Mouse (Mus musculus) left cerebral cortex, adult 18-20 months (tissue): ENCODE measurements around the gene Ccnt1. TPM values are rescaled to one million over a fixed set of nuclear protein-coding genes. Genes with fewer than 3 reads are reported as not detected.
A peak's percentile ranks its signal among the peaks of the same experiment; 100 is the strongest.

Source experiments
- DNase-seq, 2 experiments: peaks; one replicate each; pipeline ENCODE4 v3.0.0; 2021 to 2022; ENCODE audit warnings: low spot score in 2 of 2, mixed read lengths in 1 of 2
- long read RNA-seq, 2 experiments: library from polyadenylated mRNA; stranded (forward); transcript quantifications; one replicate each; pipeline ENCODE4 v2.0.0; 2021
- total RNA-seq, 2 experiments: library from RNA; stranded (reverse); gene quantifications; 2 replicates each; pipeline ENCODE4 v1.2.3; 2021

The Ccnt1 gene
- 10 to 100 TPM; 40.4 to 46.0 TPM for total RNA-seq
- long read RNA-seq, experiment 1, transcript Ccnt1-201 (9 exons, 2,175 nt) = major isoform, 18 of 27 reads
- long read RNA-seq, experiment 1, partial matches to known transcripts = 1 of 27 reads
- long read RNA-seq, experiment 1, other reads (novel, unspliced or antisense) = 8 of 27 reads
- long read RNA-seq, experiment 2, transcript Ccnt1-201 (9 exons, 2,175 nt) = major isoform, 8 of 13 reads
- long read RNA-seq, experiment 2, partial matches to known transcripts = 0 of 13 reads
- long read RNA-seq, experiment 2, other reads (novel, unspliced or antisense) = 5 of 13 reads

DNA sequence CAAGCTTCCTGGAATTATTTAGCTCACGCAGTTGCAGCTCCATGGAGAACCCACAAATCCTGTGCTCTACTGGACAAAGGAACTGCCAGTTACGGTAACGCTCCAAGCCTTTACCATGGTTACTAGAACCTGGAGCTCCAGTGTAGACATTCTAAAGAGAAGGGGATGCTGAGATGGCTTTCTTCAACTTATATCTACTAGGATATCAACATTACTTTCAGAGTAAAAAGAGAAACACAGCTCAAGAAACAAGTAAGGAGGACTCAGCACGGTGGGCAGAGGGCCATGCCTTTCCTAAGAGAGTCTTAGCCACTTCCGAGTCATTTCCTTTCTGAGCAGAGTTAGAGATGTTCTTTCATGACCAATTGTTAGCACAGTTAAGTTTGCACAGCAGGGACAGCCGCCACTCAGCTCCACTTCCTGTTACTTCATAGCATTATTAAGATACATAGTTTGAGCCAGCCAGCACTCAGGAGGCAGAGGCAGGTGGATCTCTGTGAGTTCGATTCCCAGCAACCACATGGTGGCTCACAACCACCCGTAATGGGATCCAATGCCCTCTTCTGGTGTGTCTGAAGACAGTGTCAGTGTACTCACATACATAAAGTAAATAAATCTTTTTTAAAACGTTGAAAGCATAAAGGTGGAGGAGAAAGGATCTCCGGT lies at the start of gene Ccnt1, which contains the start of gene 4930415O20Rik:
Gene Ccnt1 (minus strand): TSS at position 51 of the 666 bp plus-strand sequence.
Gene 4930415O20Rik (plus strand): TSS at position 132 of the 666 bp plus-strand sequence.
- no peak for DNase-seq

DNA sequence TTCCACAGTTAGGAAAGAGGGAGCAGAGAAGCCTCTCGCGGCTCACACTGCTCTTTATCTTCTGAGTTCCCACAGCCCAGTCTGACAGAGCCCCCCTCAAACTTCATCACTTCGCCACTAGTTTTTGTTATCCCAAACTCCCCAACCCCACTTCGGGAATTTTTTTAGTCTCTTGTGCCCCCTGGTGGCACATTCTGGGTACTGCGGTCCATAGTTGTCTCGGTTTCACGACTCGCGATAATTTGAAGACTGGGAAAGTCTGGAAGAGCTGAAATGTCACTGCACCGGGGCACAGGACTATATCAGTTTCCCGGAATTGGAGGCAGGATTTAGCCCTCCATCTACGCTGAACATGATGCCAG lies 46.4 kb upstream of the Ccnt1 start:
- peak; percentile 75 to 76 for DNase-seq

DNA sequence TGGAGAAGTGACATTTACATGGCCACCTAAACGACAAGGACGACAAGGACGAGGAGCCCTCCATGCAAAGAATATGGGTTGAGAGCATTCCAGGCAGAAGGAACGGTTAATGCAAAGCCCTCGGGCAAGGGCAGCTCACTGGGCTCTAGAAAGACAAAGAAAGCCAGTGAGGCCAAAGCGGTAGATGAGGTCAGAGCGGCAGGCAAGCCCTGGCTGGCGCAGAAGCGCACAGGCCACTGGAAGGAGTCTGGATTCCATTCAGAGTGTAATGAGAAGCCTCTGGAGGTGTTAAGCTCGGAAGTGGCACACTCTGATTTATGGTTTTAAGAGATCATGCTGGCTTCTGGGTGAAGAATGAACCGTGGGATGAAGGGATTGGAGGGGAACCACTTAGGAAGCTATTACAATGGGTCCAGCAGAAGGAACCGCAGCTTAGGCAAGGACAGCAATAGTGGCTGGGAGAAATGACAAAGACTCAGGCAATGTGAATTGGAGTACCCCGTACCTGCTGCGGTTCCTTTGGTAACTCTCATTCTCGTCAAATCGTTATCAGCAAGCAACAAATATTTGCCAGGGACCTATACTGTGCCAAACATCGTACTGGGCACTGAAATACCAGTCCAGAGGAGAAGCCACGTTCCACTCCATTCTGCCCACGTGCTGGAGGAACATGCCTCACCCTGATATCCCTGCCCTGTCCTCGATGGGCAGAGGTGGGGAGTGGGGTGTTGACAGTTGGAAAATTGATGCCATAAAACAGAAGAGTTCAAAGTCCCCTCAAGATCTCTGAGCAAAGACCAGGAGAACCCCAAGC lies 45.8 kb upstream of the Ccnt1 start:
- DNase-seq = no peak

DNA sequence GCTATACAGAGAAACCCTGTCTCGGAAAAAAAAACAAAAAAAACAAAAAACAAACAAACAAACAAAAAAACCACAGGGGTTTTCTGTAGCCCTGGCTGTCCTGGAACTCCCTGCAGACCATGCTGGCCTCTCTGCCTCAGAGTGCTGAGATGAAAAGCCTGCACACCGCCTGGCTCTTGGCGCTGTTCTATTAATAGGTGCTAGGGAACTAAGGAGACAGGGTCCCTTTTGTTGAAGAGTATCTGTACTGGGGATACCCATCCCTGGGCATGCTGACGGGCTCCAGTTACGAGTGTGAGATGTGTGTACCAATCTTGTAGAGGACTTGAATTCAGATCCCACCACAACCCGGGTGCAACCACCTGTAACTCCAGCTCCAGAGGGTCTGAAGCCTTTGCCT lies 45.0 kb upstream of the Ccnt1 start:
- DNase-seq = no peak

DNA sequence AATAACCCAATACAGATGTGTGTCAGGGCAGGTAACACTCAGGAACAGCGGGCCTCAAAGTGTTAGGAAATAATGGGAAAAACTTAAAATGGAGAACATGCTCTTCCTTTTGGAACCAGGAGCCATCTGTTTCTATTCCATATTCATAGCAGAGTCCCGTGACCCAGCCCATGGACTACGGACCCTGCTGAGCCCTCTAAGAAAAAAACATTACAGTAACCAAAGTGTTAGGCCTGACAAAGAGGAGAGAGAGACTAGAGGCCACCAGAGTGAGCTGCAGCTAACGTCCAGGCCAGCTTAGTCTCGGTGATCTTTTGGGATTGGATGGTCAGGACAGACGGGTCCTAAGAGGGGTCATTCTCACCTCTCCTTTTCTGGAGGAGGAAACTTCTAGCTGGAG lies 44.2 kb upstream of the Ccnt1 start:
- no peak for DNase-seq

DNA sequence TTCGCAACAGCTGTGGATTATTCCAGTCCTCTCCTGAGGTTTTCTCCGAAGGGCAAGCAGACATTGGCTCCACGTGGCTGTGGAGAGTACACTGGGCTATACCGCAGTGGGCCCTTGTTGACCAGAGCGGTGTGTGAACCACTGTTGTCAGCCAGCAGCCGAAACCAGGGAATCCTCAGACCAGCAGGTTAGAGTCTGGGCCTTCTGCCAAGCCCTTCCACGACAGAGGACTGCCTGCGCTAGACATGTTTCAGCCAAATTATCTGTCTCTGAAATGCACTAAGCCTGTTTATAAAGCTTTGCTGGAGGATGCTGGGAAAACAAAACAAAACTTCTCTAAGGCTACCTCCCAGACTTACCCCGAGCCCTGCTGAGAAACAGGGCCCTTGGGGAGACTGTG lies 43.8 kb upstream of the Ccnt1 start:
- DNase-seq = no peak

DNA sequence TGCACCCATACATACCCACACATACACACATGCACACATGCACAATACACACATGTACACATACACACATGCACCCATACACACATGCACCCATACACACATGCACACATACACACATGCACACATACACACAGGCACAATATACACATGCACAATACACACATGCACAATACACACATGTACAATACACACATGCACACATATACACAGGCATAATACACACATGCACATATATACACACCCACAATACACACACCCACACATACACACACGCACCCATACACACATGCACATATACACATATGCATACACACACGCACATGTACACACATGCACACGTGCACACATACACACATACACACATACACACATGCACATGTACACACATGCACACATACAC lies 41.5 kb upstream of the Ccnt1 start:
- DNase-seq = no peak

DNA sequence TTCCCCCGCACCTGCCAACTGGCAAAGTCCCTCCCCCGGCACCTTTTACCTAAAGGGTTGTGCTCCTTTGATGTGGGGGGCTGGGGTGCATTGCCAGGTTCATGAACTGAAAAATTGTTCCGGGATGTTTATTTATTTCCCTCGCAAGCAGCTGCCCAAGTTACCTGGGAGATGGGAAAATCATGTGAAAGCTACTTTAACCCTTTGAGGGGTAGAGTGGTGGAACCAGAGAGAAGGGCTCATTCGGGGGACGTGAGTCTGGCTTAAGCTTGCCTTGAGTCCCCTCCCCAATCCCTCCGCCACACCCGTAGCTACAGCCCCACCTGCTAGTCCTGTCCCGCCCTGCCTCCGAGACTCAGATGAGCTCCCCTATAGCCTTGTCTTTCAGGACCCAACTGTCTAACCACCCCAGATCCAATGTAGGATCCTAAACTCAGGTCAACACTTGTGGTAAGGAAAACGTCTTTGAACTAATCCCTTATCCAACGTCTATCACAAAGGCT lies 39.5 kb upstream of the Ccnt1 start:
- DNase-seq = no peak

DNA sequence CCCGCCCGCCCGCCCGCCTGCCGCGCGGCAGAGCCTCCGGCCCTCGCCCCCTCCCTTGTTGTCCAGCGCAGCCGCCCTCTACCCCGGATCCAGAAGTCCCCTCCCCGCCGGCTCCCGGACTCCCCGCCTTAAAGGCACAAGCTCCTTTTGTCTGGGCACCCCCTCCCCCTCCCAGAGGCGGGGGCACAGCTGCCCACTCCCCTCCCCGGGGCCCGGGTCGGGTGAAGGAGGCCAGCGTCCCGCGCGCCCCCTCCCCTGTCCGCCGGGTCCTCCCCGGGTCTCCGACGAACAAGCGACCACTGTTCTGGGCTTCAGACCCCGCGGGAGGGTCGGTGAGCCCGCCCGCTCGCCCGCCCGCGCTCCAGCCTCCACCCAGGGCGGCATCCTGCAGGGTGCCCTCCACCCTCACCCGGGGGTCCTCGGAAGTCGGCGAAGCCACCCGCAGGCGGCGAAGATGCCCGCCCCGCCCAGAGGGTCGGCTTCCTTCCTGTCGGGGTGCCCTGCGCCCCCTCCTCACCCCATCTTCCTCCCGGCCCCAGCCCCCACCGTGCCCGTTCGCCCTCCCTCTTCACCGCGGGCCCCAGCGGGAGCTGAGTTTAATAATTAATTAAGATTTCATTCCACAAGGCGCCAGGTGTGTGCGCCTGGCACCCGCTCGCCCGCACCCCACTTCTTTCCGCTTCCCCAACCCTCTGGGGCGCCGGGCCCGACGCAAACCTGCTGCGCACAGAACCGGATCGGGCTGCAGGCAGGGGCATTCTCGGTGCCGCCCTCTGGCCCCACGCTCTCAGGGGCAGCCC lies 38.8 kb upstream of the Ccnt1 start, which contains the start of gene Adcy6:
Gene Adcy6 (minus strand): TSS at position 746 of the 800 bp plus-strand sequence.
- DNase-seq = peak; percentile 64 to 77

DNA sequence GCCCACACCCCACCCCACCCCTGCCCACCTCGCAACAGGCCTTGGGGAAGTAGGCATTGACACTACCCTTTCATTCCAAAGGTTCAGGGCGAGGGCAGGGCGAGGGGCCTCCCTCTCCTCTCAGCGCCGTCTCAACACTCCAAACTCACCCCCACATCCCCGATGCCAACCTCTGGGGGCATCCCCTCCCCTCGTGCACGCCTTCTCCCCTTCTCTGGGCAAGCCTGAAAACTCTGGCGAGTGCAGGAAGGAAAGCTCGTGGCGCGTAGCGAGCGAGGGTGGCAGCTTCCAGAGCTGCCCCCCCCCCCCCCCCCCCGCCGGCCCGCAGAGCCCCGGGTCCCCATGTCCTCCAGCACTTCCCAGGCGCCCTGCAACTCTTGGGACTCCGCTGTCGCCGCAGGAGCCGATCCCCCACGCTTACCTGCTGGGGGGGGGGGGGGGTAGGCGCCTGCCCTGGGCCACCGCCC lies 38.1 kb upstream of the Ccnt1 start:
- DNase-seq = no peak

DNA sequence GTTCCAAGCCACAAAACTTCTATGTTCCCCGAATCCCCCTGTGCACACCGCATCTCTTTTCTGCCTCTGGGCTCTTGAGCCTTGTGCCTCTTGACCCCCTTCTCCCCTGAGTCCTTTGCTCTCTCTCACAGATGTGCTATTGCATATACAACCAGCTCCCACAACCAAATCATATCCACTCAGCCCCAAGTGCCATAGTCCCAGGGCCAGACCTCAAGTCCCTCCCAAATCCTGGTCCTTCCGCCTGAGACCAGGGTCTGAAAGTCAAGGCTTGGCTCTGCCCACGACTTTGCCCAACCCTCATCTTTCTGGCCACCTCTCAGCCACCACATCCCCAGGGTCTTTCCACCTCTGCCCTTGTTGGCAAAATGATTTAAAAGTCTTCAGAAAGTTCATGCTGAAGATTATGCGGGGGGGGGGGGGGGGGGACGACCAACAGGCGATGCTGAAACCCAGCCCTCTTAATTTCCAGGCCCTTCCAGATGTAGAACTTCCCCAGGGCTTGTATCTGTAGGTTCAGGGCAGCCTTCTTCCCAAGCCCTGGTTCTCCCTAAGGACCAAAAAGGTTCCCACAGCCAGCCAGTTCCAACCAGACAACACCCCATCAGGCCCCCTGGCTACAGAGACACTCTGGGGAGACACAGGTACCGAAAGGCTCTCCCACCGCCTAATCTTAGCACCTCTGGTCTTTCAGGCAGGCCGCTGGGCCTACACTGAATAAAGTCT lies 37.5 kb upstream of the Ccnt1 start:
- DNase-seq = no peak

DNA sequence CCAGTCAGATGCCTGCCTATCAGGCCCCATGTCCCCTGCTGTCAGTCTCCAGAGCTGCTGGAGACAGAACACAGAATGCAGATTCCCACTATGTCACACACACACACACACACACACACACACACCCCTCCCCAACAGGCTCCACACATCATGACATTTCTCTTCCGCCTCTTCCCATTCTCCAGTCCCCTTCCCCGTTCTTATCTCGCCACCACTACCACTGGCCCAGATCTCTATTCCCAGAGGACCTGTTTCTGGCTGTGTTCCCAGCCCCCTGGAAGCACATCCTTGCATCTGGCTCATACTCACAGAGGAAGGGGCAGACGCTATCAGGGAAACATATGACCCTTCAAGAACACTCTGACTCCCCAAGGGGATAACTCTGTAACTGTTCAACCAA lies 36.8 kb upstream of the Ccnt1 start:
- DNase-seq = no peak

DNA sequence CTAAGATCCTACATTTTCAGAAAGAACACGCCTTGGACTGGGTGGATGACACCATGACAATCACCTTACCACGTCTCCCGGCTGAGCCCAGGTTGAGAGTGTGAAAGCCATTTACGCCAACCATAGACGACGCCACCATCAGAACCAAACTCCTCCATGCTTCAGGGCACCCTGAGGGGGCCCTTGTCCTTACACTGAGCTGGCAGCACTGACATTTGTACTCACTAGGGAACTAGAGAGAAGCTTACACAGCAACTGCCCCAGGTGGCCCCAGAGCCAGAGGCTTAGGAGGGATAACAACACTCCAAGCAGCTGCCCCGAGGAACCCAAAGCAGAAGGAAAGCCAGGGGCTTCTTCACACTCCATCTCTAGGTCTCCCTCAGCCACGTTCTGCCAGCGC lies 36.0 kb upstream of the Ccnt1 start:
- DNase-seq = no peak

DNA sequence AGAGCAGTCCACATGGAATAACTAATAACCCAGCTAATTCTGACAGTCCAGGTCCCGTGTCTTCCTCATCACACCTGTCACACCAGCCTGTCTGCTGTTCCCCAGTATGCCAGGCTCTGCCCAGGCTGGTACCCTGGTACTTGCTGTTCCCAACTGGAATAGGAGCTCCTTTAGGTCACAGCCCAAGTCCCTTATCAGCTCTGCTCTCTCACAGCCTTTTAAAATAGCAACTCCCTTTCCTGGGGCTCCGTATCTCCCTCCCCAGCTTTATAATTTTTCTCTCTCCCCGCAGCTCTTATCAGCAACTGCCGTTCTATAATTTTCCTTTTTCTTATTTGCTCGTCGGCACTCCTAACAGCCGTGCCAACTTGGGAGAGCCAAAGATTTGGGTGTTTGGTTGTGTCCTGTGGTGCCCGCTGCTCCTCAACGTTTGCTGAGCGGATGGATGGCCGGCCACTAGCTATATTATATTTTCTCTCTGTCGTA lies 35.4 kb upstream of the Ccnt1 start:
- DNase-seq = no peak

DNA sequence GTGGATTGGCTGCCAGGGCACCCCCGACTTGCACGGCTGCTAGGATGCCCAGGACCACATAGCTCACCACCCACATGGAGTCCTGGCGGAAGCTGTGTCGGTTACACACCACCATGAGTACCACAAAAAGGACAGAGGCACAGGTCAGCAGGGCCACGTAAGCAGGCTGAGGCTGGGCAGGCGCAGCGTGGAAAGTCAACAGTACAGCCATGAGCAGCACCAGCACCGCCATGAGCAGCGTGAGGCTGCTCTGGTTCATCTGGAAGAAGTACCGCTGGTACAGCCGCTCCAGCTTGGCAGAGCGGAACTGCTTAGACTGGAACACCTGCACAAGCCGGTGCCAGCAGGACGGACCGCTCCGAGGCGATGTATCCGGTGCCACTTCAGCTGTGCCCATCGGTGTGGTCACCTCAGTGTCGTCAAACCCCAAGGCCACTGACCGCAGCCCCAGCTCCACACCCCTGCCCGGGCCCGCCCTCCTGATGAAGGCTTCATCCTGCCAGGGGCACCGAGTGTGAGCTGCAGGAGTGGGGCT lies 33.4 kb upstream of the Ccnt1 start:
- no peak for DNase-seq

DNA sequence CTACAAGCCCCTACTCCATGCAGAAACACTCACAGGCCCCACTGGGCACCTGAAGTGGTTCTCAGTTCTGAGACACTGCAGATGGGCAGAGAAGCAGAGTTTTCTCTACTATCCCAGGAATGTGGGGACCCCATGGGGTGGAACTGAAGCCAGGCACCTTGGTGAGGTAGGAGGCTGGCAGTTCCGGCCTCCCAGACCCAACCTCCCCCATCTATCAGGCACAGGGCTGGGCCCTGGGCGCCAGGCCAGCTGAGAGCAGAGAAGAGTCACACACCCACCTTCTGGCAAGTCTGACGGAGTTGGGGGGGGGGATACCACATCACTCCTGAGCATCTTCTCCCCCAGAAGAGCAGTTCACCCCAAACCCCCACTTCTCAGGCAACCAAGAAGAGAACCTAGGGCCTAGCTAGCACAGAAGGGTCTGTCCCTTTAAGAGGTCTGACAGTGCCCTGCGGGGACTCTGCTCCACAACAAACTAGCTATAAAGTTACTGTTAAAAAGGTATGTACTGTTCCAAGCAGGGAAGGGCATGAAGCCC lies 32.3 kb upstream of the Ccnt1 start:
- no peak for DNase-seq

DNA sequence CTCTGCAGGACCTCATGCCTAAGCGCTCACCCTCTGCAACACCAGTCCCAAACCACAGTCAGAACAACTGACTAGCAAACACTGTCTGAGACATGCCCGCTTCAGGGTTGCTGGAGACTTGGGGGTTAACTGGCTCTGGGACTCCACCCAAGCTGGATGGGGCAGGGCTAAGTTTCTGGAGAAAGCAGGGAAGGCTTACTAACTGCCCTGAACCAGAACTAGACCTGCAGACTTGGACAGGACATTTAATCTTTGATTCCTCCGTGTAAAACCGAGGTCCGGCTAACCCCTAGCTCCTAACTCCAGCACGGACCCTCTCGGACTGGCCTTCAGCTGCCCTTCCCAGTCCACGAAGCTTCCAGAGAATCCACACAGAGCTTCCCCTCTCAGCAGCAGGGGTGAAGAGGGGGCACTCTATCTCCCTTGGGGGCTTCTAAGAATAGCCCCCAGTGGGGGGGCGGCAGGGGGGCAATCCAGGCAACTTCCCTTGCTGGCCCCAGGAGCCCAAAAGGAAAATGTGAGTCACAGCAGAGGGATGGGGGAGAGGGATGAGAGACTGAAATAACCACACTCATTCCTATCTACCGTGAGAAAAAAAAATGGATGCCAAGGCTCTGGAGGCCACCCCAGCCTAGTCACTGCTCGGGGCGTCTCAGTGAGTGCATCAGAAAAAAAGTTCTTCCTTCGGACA lies 31.6 kb upstream of the Ccnt1 start:
- DNase-seq = no peak

DNA sequence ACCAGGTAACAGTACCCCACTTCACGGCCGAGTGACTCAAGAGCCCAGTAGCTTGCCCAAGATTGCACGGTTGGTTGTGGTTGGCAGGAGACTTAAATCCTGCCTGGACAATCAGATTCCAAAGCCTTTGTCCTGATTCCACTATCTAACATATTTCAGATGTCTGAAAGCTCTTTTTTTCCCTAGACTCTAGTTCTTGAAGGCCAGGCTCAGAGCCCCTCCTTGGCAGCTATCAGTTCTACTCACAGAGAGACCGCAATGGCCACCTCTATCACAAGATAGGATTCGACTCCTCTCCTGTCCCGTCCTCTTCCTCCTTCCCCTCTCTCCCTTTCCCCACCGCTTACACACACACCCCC lies 31.1 kb upstream of the Ccnt1 start:
- no peak for DNase-seq
